Mouse (Mus musculus): ENCODE measurements at regions not wholly inside any gene's neighbourhood (a gene's known extent, or its start where the extent isn't known, plus 50 kb on each side); places are given as distances from the start of the nearest gene placed in this dataset.

- no peak for TF ChIP-seq POLR2A (IDR thresholded peaks at IDR 0.05; ENCODE audit: low read depth, low read length)
- no peak for TF ChIP-seq CTCF (IDR thresholded peaks at IDR 0.05; ENCODE audit: extremely low read depth, insufficient read length, insufficient replicate concordance, low read depth, low read length)
These were observed 171.2 kb upstream of the Jarid2 start for GRCm38 (mm10) chr13:44558051-44558450.

Measured in small intestine, adult 2 months (tissue).